Mouse (Mus musculus) ES-Bruce4 (cell line): ENCODE measurements around the gene Slc25a39.

Experiments used
- CTCF ChIP-seq: IDR thresholded peaks from one replicate; pipeline ENCODE4 v1.8.1; 2011; ENCODE audit warnings: low read depth, low read length
- EP300 ChIP-seq: IDR thresholded peaks from 2 replicates; pipeline ENCODE4 v1.6.1; 2011; ENCODE audit warnings: low read depth, low read length; ENCODE audit not compliant: insufficient read depth
- POLR2A ChIP-seq: IDR thresholded peaks from one replicate; pipeline ENCODE4 v1.8.1; 2011; ENCODE audit warnings: low read length; ENCODE audit not compliant: insufficient read depth

- TF ChIP-seq CTCF: no peak
- TF ChIP-seq EP300: no peak
- TF ChIP-seq POLR2A: no peak
Observed at GRCm38 (mm10) chr11:102381341-102382100, 26.2 kb downstream of the Slc25a39 start.
